Mouse (Mus musculus): ENCODE results near the gene Nup214.
A peak's percentile ranks its signal among the peaks of the same experiment; 100 is the strongest.

The Nup214 gene

DNA sequence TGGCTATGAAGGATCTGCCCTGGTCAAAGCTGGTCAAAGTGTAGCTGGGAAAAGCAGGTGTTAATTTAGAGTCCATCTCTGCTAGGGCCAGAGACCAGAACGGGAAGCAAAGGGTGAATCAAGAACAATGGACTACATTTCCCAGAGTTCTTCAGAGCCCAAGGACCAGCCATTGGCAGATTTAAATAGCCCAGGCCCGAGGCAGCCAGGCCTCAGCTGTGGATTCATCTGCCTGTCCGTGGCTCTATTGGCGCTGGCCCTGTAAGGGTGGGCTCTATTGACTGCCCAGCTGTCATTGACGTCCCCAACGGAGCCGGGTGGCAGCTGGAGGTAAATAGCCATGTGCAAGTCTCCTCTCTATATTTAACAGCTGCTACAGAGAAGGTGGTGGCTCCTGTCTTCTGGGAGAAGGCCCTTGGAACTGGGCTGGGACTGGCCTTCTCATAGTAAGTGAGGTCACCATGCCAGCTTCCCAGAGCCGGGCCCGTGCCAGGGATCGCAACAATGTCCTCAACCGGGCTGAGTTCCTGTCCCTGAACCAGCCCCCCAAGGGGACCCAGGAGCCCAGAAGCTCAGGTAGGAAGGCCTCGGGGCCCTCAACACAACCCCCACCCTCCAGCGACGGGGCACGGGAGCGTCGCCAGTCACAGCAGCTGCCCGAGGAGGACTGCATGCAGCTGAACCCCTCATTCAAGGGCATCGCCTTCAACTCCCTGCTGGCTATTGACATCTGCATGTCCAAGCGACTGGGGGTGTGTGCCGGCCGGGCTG lies 121.3 kb downstream of the Nup214 start, which contains the start of gene Plpp7:
Gene Plpp7, plus strand, starts transcription at position 178 of the 771 bp plus-strand sequence.
- DNase-seq (ENCODE audit: extremely low read depth, low read depth) = peak; percentile 52

GRCm38 (mm10) chr2:32096122-32096420 lies 121.8 kb downstream of the Nup214 start:
- DNase-seq (ENCODE audit: extremely low read depth, low read depth) = no peak

DNA sequence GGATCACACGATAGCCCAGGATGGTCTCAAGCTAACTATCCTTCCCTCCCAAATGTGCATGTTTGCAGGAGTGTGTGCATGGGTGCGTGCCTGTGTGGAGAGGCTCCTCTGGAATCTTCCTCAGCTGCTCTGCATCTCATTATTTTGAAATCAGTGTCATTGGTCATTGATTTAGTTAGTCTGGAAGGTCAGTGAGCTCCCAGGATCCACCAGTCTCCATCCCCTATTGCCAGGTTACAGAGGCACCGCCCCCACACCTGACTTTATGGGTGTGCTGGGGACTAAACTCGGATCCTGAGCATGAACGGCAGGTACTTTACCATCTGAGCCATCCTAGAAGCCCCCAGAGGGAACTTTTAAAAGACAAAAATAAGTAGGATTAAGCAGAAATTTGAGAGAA lies 128.7 kb downstream of the Nup214 start:
- no peak for DNase-seq (ENCODE audit: extremely low read depth, low read depth)

- DNase-seq (ENCODE audit: extremely low read depth, low read depth) = no peak
Measured at GRCm38 (mm10) chr2:32103557-32103956, 129.3 kb downstream of the Nup214 start.

All from MEL-GATA-1-ER (cell line).